Mouse (Mus musculus) myocyte (in vitro differentiated cells): ENCODE measurements around the gene Lypd6b.

Source experiments
- CEBPB ChIP-seq: IDR thresholded peaks from 2 replicates; pipeline ENCODE4 v1.6.1; 2011; ENCODE audit warnings: mild to moderate bottlenecking, moderate library complexity; ENCODE audit not compliant: poor library complexity, insufficient read depth, severe bottlenecking
- E2F4 ChIP-seq: IDR thresholded peaks from one replicate; pipeline ENCODE4 v1.6.1; 2011; ENCODE audit warnings: mild to moderate bottlenecking, control low read depth, moderate library complexity; ENCODE audit not compliant: insufficient read depth
- MAX ChIP-seq: IDR thresholded peaks from one replicate; pipeline ENCODE4 v1.6.1; 2011; ENCODE audit warnings: low read depth, mild to moderate bottlenecking, control low read depth
- MYOD1 ChIP-seq, 3 experiments: IDR thresholded peaks; one replicate each; pipeline ENCODE4 v1.6.1; 2011; ENCODE audit warnings: control low read depth in 2 of 3, low read depth in 2 of 3, mild to moderate bottlenecking in 2 of 3, moderate library complexity in 1 of 3; ENCODE audit not compliant: insufficient read length in 2 of 3, control insufficient read depth in 1 of 3
- POLR2A ChIP-seq: IDR thresholded peaks from one replicate; pipeline ENCODE4 v1.6.1; 2011; ENCODE audit warnings: low read depth, mild to moderate bottlenecking, control low read depth, moderate library complexity; ENCODE audit not compliant: insufficient read length
- POLR2AphosphoS2 ChIP-seq: IDR thresholded peaks from one replicate; pipeline ENCODE4 v1.6.1; 2011; ENCODE audit warnings: low read depth, control low read depth; ENCODE audit not compliant: insufficient read length
- REST ChIP-seq: IDR thresholded peaks from one replicate; pipeline ENCODE4 v1.6.1; 2011; ENCODE audit warnings: mild to moderate bottlenecking, control low read depth, moderate library complexity; ENCODE audit not compliant: insufficient read depth, insufficient read length
- SRF ChIP-seq: IDR thresholded peaks from one replicate; pipeline ENCODE4 v1.6.1; 2011; ENCODE audit warnings: low read depth; ENCODE audit not compliant: control insufficient read depth, insufficient read length
- TCF12 ChIP-seq: IDR thresholded peaks from one replicate; pipeline ENCODE4 v1.6.1; 2011; ENCODE audit warnings: mild to moderate bottlenecking, control low read depth; ENCODE audit not compliant: poor library complexity, insufficient read depth, severe bottlenecking
- USF1 ChIP-seq: IDR thresholded peaks from one replicate; pipeline ENCODE4 v1.6.1; 2011; ENCODE audit warnings: low read depth, mild to moderate bottlenecking, control low read depth, moderate library complexity

DNA sequence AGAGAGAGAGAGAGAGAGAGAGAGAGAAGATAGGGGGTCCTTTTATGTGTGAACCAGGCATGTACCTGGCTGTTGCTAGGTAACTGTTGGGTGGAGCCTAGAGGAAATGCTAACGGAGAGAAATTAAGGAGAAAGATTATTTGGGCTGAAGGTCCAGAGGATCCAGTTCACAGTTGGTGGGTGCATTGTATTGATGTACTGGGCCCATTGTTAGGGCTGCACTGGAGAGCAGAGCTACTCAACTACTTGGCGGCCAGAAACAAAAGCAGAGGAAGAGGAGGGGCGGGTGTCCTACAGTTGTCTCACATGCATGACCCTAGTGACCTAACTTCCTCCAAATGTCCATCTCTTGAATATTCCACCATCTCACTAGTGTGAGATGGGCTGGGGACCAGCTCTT is 96.5 kb downstream of the Lypd6b start:
- TF ChIP-seq REST (no peak), USF1 (no peak), POLR2AphosphoS2 (no peak), MYOD1 (IDR thresholded peaks at IDR 0.05; ENCODE audit: control insufficient read depth in 1 of 3, insufficient read length in 2 of 3, low read depth in 2 of 3) (no peak), POLR2A (no peak), E2F4 (no peak), SRF (no peak), TCF12 (no peak), MAX (no peak), CEBPB (no peak)
